Mouse (Mus musculus) neural tube, embryonic 15.5 days (tissue): ENCODE measurements around the gene Rufy3. TPM values are rescaled to one million over a fixed set of nuclear protein-coding genes. Genes with fewer than 3 reads are reported as not detected.
A peak's percentile ranks its signal among the peaks of the same experiment; 100 is the strongest.
"Not testable (repeated sequence)": the region's sequence is repeated elsewhere in the genome, so short reads cannot be mapped to it uniquely, and the experiment has no call there.

Experiments used
- ATAC-seq: fragments of 200-750 bp; cut with Nextera tagmentation; 2 replicates; pipeline ENCODE4 v1.8.0; 2017; ENCODE audit warnings: mild to moderate bottlenecking, moderate TSS enrichment, moderate library complexity; ENCODE audit not compliant: low FRiP score
- H3K27ac ChIP-seq: fragments of 300-500 bp; sonication (generic); replicated peaks from 2 replicates; pipeline ENCODE4 v1.5.1; 2015; ENCODE audit warnings: mild to moderate bottlenecking, inconsistent platforms
- H3K27me3 ChIP-seq: fragments of 300-500 bp; sonication (generic); replicated peaks from 2 replicates; pipeline ENCODE4 v1.6.1; 2015; ENCODE audit warnings: inconsistent platforms
- H3K36me3 ChIP-seq: fragments of 300-500 bp; sonication (generic); 2 replicates; pipeline ENCODE4 v1.6.1; 2015; ENCODE audit warnings: inconsistent platforms
- H3K4me1 ChIP-seq: fragments of 300-500 bp; sonication (generic); 2 replicates; pipeline ENCODE4 v1.6.1; 2015; ENCODE audit warnings: inconsistent platforms
- H3K4me2 ChIP-seq: fragments of 300-500 bp; sonication (generic); 2 replicates; pipeline ENCODE4 v1.6.1; 2015; ENCODE audit warnings: inconsistent platforms, mild to moderate bottlenecking, moderate library complexity
- H3K4me3 ChIP-seq: fragments of 300-500 bp; sonication (generic); replicated peaks from 2 replicates; pipeline ENCODE4 v1.5.1; 2015; ENCODE audit warnings: mild to moderate bottlenecking, inconsistent platforms
- H3K9ac ChIP-seq: fragments of 300-500 bp; sonication (generic); replicated peaks from 2 replicates; pipeline ENCODE4 v1.6.1; 2015; ENCODE audit warnings: mild to moderate bottlenecking, inconsistent platforms
- H3K9me3 ChIP-seq: fragments of 300-500 bp; sonication (generic); replicated peaks from 2 replicates; pipeline ENCODE4 v1.6.1; 2016; ENCODE audit warnings: inconsistent platforms
- WGBS: fragments of 180-500 bp; shearing (Covaris S2); methylation state at CpG from one replicate; pipeline ENCODE4 v1.1.7; 2015; ENCODE audit warnings: mixed read lengths; 5-methylcytosine and 5-hydroxymethylcytosine counted together
- polyA plus RNA-seq: library from polyadenylated mRNA; unstranded; fragments of >200 nt; fragmentation: Nextera tagmentation; extraction: Ambion mirVana; gene quantifications from 2 replicates; pipeline ENCODE4 v1.2.1, GENCODE M21; 2015

Gene Rufy3
- polyA plus RNA-seq: 201 and 259 TPM in 2 replicates

DNA sequence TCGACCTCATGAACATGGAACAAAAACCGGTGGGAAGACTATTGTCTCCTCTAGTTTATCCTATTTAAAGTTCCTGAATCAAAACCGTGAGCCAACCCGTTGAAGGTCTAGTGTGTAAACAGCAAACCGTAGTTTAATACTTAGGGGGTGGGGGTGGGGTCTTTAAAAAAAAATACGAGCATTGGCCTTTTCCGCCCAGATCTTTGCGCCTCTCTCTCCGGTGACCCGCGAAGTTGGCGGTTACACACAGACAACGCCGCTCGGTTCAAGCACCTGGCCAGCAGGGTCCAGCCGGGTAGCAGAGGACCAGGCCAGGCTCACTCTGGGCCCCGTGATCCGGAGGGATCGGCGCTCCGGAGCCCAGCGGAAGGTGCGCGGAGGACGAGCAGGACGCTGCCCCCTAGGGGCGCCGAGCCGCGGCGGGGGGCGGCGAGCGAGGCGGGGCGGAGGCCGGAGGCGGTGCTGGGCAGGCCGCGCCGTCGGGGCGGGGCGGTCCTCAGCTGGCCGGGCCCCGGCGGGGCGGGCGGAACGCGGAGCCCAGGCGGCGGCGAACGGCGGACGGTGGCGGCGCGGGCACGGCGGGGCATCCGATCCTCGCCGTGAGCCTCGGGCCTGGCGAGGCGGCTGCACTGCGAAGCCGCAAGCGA lies at the start of gene Rufy3:
Gene Rufy3, plus strand, starts transcription at position 540 of the 647 bp plus-strand sequence.
- Histone ChIP-seq H3K4me3 (peak within 1 kb of the TSS; percentile 84), H3K9me3 (no peaks in the 10 kb centered on the region), H3K27me3 (no peaks in the 10 kb centered on the region), H3K4me2 (peak within 1 kb of the TSS; percentile 65), H3K4me1 (peaks cover 23% of the 10 kb centered on the region), H3K36me3 (no peaks in the 10 kb centered on the region), H3K9ac (peak within 1 kb of the TSS; percentile 80), H3K27ac (peak within 1 kb of the TSS; percentile 89)
- under 1% methylated on average over 49 of the region's 71 CpGs for WGBS
- peak; percentile 86 for ATAC-seq

DNA sequence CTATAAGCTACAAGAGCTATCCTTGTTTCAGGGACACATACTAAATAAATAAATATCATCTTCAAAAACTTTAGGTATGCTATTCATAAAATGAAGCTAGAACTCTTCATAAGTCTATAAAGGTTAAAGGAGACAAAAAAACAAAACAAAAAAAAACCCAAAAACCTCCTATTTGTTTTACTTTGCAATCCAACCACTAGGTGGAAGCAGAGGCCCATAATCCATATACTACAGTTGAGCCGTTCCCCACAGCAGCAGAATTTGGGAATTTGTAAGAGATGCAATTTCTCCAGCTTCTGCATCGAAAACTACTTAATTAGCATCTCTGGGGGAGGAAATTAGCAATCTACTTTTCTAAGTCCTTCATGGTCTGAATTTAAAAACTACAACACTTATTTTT lies 45.6 kb upstream of the Rufy3 start:
- H3K9ac ChIP-seq: no peak overlapping the region
- peak; percentile 78; the same call in 1 of the 2 replicates for ATAC-seq

DNA sequence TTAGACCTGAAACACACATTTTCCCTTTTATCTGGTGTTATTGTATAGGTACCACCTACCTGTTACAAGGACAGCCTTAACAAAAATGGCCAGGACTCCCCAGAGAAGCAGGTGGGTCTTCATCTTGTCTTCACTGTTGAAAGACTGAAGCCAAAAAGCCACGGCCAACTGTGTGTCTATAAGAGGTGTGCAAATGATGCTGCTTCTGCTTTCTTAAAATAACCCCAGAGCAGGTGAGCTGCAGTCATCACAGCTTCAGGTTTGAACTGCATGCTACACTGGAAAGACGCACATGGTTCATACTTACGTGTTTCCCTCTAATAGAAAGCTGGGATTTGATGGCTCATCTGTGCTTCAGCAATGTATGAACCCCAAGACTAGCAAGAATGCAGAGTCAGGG lies 37.2 kb upstream of the Rufy3 start, which contains the start of gene Jchain:
Gene Jchain, minus strand, starts transcription at position 235 of the 400 bp plus-strand sequence.
- no peaks in the 10 kb centered on the region for H3K9me3 ChIP-seq
- no peaks in the 10 kb centered on the region for H3K27me3 ChIP-seq
- no peaks in the 10 kb centered on the region for H3K4me1 ChIP-seq
- WGBS: 95% methylated on average over 3 of the region's 3 CpGs
- no peak within 1 kb of the TSS for H3K4me2 ChIP-seq
- no peak for ATAC-seq
- H3K36me3 ChIP-seq: no peaks in the 10 kb centered on the region
- H3K9ac ChIP-seq: no peak within 1 kb of the TSS
- H3K4me3 ChIP-seq: no peak within 1 kb of the TSS
- H3K27ac ChIP-seq: no peak within 1 kb of the TSS

More for the DNA sequence above, 45.6 kb upstream of the Rufy3 start:
- Histone ChIP-seq H3K9me3 (no peaks in the 10 kb centered on the region), H3K4me1 (no peaks in the 10 kb centered on the region), H3K36me3 (no peaks in the 10 kb centered on the region), H3K27ac (no peak overlapping the region), H3K27me3 (no peaks in the 10 kb centered on the region), H3K4me3 (no peak overlapping the region), H3K4me2 (no peak overlapping the region)
- 3% methylated on average over 2 of the region's 2 CpGs for WGBS

DNA sequence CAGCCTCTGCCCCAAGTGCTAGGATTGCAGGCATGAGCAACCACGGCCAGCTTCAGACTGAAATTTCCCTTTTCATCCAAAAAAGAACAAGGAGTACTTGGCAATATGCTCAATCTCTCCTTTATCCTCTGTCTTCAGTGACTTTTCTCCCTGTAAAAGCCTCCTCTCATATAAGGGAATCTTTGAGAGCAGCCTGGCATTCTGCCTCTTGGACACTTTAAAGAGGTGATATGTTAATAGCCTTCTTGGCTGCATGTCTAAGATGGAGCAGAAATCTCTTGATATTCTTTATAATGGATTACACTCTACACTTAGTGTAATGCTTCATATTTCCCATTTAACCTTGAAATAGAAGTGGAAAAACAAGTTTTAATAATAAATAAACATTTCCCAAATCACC lies 33.9 kb upstream of the Rufy3 start:
- Histone ChIP-seq H3K36me3 (no peaks in the 10 kb centered on the region), H3K27ac (no peak overlapping the region), H3K4me1 (no peaks in the 10 kb centered on the region), H3K27me3 (no peaks in the 10 kb centered on the region), H3K4me3 (no peak overlapping the region), H3K4me2 (no peak overlapping the region), H3K9me3 (no peaks in the 10 kb centered on the region), H3K9ac (no peak overlapping the region)
- no peak for ATAC-seq
- WGBS: 74% methylated on average over 1 of the region's 1 CpGs

GRCm38 (mm10) chr5:88534697-88535096 lies 30.1 kb upstream of the Rufy3 start:
- 68% methylated on average over 3 of the region's 3 CpGs for WGBS

GRCm38 (mm10) chr5:88540845-88541244 lies 24.0 kb upstream of the Rufy3 start:
- H3K36me3 ChIP-seq: no peaks in the 10 kb centered on the region
- no peak overlapping the region for H3K27ac ChIP-seq
- no peak overlapping the region for H3K4me2 ChIP-seq
- H3K9me3 ChIP-seq: no peaks in the 10 kb centered on the region
- no peaks in the 10 kb centered on the region for H3K4me1 ChIP-seq
- no peak for ATAC-seq
- H3K4me3 ChIP-seq: no peak overlapping the region
- no peaks in the 10 kb centered on the region for H3K27me3 ChIP-seq
- H3K9ac ChIP-seq: no peak overlapping the region

More at GRCm38 (mm10) chr5:88534697-88535096, 30.1 kb upstream of the Rufy3 start:
- ATAC-seq: no peak
- H3K27me3 ChIP-seq: no peaks in the 10 kb centered on the region
- H3K9me3 ChIP-seq: no peaks in the 10 kb centered on the region
- no peak overlapping the region for H3K4me2 ChIP-seq
- H3K4me3 ChIP-seq: no peak overlapping the region
- H3K9ac ChIP-seq: no peak overlapping the region
- no peaks in the 10 kb centered on the region for H3K36me3 ChIP-seq
- H3K4me1 ChIP-seq: no peaks in the 10 kb centered on the region
- no peak overlapping the region for H3K27ac ChIP-seq

GRCm38 (mm10) chr5:88542651-88543282 lies 22.1 kb upstream of the Rufy3 start:
- H3K9ac ChIP-seq: no peak overlapping the region
- no peak overlapping the region for H3K4me2 ChIP-seq
- H3K36me3 ChIP-seq: no peaks in the 10 kb centered on the region
- ATAC-seq: peak; percentile 74; the same call in 1 of the 2 replicates
- no peak overlapping the region for H3K27ac ChIP-seq
- no peaks in the 10 kb centered on the region for H3K27me3 ChIP-seq
- no peaks in the 10 kb centered on the region for H3K9me3 ChIP-seq
- H3K4me3 ChIP-seq: no peak overlapping the region
- 60% methylated on average over 5 of the region's 5 CpGs for WGBS
- no peaks in the 10 kb centered on the region for H3K4me1 ChIP-seq

DNA sequence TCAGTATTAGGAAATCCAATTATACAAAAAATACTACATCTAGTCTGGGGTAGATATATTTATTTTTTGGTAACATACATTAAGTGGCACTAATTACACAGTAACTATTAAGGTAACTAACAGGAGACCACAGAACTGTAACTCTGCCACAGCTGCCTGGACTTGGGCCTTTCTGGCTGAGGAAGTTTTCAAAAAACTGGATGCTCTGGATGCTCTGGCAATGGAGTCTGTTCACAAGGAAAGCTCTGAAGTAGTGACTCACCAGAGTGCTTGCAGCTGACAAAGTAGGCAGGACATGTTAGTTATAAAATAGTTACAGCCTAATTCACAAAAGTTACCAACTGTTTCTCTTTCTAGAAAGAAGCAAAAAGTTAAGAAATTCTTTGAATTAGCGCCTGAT lies 20.4 kb upstream of the Rufy3 start:
- not testable (repeated sequence) for H3K4me2 ChIP-seq, H3K4me1 ChIP-seq, H3K9me3 ChIP-seq, ATAC-seq, H3K36me3 ChIP-seq, H3K27me3 ChIP-seq, H3K4me3 ChIP-seq, H3K9ac ChIP-seq, H3K27ac ChIP-seq
- WGBS: 100% methylated on average over 1 of the region's 1 CpGs

DNA sequence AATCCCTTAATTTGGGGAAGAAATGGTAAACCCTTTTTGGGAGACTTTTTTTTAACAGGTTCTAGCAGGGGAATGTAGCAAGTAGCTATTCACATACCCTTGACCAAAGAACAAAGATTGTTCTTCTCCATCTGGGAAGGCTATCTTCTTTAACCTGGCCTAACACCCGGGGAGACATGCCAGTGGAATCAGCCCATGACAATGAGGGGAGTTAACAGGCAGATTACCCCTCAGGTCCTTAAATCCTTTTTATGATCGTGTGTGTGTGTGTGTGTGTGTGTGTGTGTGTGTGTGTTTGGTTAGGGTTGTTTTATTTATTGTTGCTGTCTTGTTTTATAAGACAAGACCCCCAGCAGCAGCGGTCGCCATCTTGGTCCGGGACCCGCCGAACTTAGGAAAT lies 19.3 kb upstream of the Rufy3 start:
- no peak overlapping the region for H3K4me3 ChIP-seq
- H3K27me3 ChIP-seq: no peaks in the 10 kb centered on the region
- no peaks in the 10 kb centered on the region for H3K4me1 ChIP-seq
- H3K27ac ChIP-seq: no peak overlapping the region
- no peaks in the 10 kb centered on the region for H3K9me3 ChIP-seq
- no peaks in the 10 kb centered on the region for H3K36me3 ChIP-seq
- H3K4me2 ChIP-seq: no peak overlapping the region
- no peak overlapping the region for H3K9ac ChIP-seq
- 89% methylated on average over 7 of the region's 7 CpGs for WGBS
- ATAC-seq: no peak

DNA sequence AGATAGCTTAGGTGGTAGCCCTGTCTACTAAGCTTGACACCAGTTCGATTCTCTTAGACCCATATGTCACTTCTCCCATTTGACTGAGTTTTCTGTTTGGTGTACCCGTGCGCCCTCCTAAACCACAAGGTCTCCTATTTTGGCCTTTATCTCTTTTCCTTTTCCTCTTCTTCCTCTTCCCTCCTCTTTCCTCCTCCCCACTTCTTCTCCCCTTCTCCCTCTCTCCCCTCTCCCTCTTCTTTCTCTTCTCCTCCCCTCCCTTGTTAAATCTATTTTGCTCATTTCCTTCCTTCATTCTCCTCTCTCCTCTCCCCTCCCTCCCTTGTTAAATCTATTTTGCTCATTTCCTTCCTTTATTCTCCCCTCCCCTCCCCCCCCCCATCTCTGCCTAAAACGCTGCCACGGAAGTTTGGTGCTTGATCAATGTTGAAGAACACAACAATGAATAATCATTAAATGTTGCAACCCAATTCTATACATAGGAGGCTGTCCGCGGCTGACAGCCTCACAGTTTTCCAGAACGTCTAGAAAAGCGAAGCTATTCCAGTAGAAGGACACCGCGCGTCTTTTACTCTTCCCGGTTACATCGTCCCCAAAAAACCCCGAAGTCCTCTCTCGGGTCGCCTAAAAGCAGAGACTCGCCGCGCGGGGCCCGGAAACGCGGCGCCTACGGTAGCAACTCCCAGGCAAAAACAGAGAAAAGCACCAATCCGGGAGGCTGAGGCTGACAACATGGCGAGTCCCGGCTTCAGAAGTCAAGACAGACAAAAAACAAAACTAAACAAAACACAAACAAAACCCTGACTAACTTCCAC lies 11.4 kb upstream of the Rufy3 start:
- Histone ChIP-seq H3K4me2 (peak overlapping the region; percentile 61), H3K36me3 (no peaks in the 10 kb centered on the region), H3K9me3 (no peaks in the 10 kb centered on the region), H3K4me3 (peak overlapping the region; percentile 91), H3K27me3 (no peaks in the 10 kb centered on the region), H3K4me1 (peaks cover 31% of the 10 kb centered on the region), H3K9ac (peak overlapping the region; percentile 52), H3K27ac (peak overlapping the region; percentile 84)
- WGBS: 8% methylated on average over 29 of the region's 29 CpGs
- ATAC-seq: peak; percentile 72

GRCm38 (mm10) chr5:88554086-88554886 lies 10.6 kb upstream of the Rufy3 start, which contains the start of gene Utp3:
TSS of gene Utp3 (plus strand) at chr5:88554462.
- H3K4me3 ChIP-seq: peak within 1 kb of the TSS; percentile 91
- H3K36me3 ChIP-seq: no peaks in the 10 kb centered on the region
- H3K9ac ChIP-seq: peak within 1 kb of the TSS; percentile 89
- peaks cover 31% of the 10 kb centered on the region for H3K4me1 ChIP-seq
- under 1% methylated on average over 72 of the region's 76 CpGs for WGBS
- ATAC-seq: peak; percentile 96
- H3K27ac ChIP-seq: peak within 1 kb of the TSS; percentile 87
- peak within 1 kb of the TSS; percentile 95 for H3K4me2 ChIP-seq
- no peaks in the 10 kb centered on the region for H3K27me3 ChIP-seq
- no peaks in the 10 kb centered on the region for H3K9me3 ChIP-seq
